Mouse (Mus musculus) kidney, embryonic 14.5 days (tissue): ENCODE measurements around the gene Dtymk. TPM values are rescaled to one million over a fixed set of nuclear protein-coding genes. Genes with fewer than 3 reads are reported as not detected.

Source experiments
- ATAC-seq: fragments of 200-750 bp; cut with Nextera tagmentation; 2 replicates; pipeline ENCODE4 v1.8.0; 2017; ENCODE audit warnings: moderate number of reproducible peaks, mild to moderate bottlenecking, moderate TSS enrichment, moderate library complexity; ENCODE audit not compliant: low FRiP score, low TSS enrichment
- H3K27ac ChIP-seq: fragments of 300-500 bp; sonication (generic); 2 replicates; pipeline ENCODE4 v1.5.1; 2014; ENCODE audit warnings: low read depth, mild to moderate bottlenecking, low read length, moderate library complexity, mixed read lengths
- H3K27me3 ChIP-seq: fragments of 300-500 bp; sonication (generic); 2 replicates; pipeline ENCODE4 v1.6.1; 2014; ENCODE audit warnings: mild to moderate bottlenecking, low read length; ENCODE audit not compliant: control insufficient read depth, insufficient read depth
- H3K36me3 ChIP-seq: fragments of 300-500 bp; sonication (generic); 2 replicates; pipeline ENCODE4 v1.6.1; 2014; ENCODE audit warnings: low read length, mixed read lengths; ENCODE audit not compliant: control insufficient read depth, insufficient read depth
- H3K4me1 ChIP-seq: fragments of 300-500 bp; sonication (generic); 2 replicates; pipeline ENCODE4 v1.6.1; 2014; ENCODE audit warnings: low read length, mixed read lengths; ENCODE audit not compliant: control insufficient read depth, insufficient read depth
- H3K4me2 ChIP-seq: fragments of 300-500 bp; sonication (generic); replicated peaks from 2 replicates; pipeline ENCODE4 v1.6.1; 2014; ENCODE audit warnings: low read depth, mild to moderate bottlenecking, low read length
- H3K4me3 ChIP-seq: fragments of 300-500 bp; sonication (generic); 2 replicates; pipeline ENCODE4 v1.5.1; 2014; ENCODE audit warnings: mild to moderate bottlenecking, low read length
- H3K9ac ChIP-seq: fragments of 300-500 bp; sonication (generic); 2 replicates; pipeline ENCODE4 v1.6.1; 2014; ENCODE audit warnings: low read depth, mild to moderate bottlenecking, low read length, moderate library complexity
- H3K9me3 ChIP-seq: fragments of 300-500 bp; sonication (generic); 2 replicates; pipeline ENCODE4 v1.6.1; 2016; ENCODE audit warnings: low read length; ENCODE audit not compliant: control insufficient read depth
- WGBS: fragments of 180-500 bp; shearing (Covaris S2); extraction: QIAGEN DNeasy Blood & Tissue Kit; methylation state at CpG from one replicate; pipeline ENCODE4 v1.1.7; 2014; 5-methylcytosine and 5-hydroxymethylcytosine counted together
- polyA plus RNA-seq: library from polyadenylated mRNA; unstranded; fragments of >200 nt; fragmentation: Nextera tagmentation; extraction: Ambion mirVana; gene quantifications from 2 replicates; pipeline ENCODE4 v1.2.1, GENCODE M21; 2014

Dtymk gene
- polyA plus RNA-seq, 1 experiment from 2014 or later = 287 TPM

DNA sequence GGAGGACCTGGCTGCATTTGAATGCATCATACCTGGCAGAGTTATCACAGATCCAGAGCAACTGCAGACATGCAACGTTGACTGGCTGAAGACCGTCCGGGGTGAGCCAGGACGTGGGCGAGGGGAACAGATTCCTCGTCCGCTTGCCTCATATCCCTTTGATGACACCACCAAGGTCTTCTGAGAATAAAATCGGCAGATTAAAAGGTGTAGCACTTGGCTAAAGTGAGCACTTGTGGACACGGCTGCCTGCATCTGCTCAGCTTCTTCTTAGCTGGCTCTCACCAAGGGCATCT lies 24.8 kb upstream of the Dtymk start:
- peaks cover 4% of the 10 kb centered on the region; the same call in 1 of the 2 replicates for H3K4me1 ChIP-seq
- H3K9ac ChIP-seq = no peak overlapping the region
- ATAC-seq = no peak
- no peak overlapping the region for H3K27ac ChIP-seq
- no peaks in the 10 kb centered on the region for H3K27me3 ChIP-seq
- no peaks in the 10 kb centered on the region for H3K9me3 ChIP-seq
- H3K4me3 ChIP-seq = no peak overlapping the region; the same call in 1 of the 2 replicates
- WGBS = 90% methylated on average over 9 of the region's 9 CpGs
- H3K36me3 ChIP-seq = peaks cover 2% of the 10 kb centered on the region; the same call in 1 of the 2 replicates
- peak overlapping the region; percentile 56; the same call in 1 of the 2 replicates for H3K4me2 ChIP-seq

DNA sequence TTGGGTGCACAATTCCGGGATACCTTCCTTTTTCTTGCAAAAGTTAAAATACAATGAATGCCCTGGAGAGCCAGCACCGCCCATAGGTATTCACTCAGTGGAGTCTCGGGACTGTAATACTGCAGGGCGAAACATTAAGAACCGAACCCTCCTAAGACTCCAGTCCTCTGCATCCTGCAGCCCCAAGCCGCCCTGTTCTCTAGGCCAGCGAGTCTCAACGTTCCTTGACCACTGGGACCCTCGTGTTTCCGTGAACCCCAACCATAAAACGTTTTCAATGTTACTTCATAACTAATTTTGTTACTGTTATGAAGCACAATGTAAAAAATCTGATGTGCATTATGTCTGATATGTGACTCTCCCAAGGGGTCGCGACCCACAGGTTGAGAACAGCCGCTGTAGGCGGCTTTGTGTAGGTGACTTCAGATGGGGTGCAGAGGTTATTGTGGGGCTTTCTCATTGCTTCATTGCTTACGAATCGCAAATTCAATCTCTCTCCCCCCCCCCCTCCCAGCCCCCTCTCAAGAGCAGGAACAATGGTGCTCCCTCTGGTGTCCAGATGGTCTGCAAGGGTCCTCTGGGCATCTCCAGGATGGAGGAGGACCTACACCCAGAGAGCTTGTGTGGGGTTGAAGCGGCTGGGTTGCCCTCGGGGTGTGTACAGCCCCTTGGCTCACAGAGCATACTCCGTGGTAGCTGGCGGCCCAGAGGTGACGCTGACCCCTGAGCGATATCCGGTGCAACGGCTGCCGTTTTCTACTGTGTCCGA lies 24.2 kb upstream of the Dtymk start:
- H3K4me3 ChIP-seq = peak overlapping the region; percentile 46
- H3K27me3 ChIP-seq = no peaks in the 10 kb centered on the region
- H3K4me1 ChIP-seq = peaks cover 4% of the 10 kb centered on the region; the same call in 1 of the 2 replicates
- 39% methylated on average over 27 of the region's 27 CpGs for WGBS
- H3K9me3 ChIP-seq = no peaks in the 10 kb centered on the region
- ATAC-seq = 0 out of 2 replicates have a peak, but pooled peaks have one; percentile 24
- H3K9ac ChIP-seq = peak overlapping the region; percentile 65; the same call in 1 of the 2 replicates
- peak overlapping the region; percentile 90; the same call in 1 of the 2 replicates for H3K27ac ChIP-seq
- peaks cover 7% of the 10 kb centered on the region for H3K36me3 ChIP-seq
- peak overlapping the region; percentile 56 for H3K4me2 ChIP-seq

DNA sequence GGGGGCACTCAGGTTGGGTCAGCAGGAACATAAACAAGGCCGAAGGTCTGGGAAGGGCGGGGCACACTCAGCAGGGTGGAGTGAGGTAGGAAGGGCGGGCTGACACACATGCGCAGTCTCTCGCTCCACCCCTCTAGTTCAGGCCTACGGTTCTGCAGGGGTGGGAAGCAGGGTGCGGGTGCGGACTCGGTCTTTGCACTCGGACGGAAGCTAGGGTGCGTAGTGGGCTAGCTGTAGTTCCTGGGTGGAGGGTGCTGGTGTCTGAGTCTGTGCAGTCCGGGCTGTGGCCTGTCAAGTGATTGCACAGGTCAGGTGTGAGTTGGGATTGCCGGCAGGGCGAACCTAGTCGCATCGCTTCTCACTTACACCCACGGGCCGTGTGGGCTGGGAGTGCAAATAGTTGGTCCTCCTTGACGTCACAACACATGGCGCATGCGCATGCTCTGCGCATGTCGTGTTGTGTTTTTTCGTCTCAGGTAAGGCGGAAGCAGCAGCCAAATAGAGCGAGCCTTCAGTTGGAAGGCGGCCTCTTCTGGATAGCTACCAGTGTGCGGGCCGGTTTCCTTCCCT lies 23.5 kb upstream of the Dtymk start:
- peak overlapping the region; percentile 56 for H3K4me2 ChIP-seq
- no peaks in the 10 kb centered on the region for H3K9me3 ChIP-seq
- H3K27me3 ChIP-seq = no peaks in the 10 kb centered on the region
- peak; percentile 97 for ATAC-seq
- H3K4me3 ChIP-seq = peak overlapping the region; percentile 46
- H3K4me1 ChIP-seq = peaks cover 4% of the 10 kb centered on the region; the same call in 1 of the 2 replicates
- WGBS = under 1% methylated on average over 30 of the region's 30 CpGs
- peak overlapping the region; percentile 90 for H3K27ac ChIP-seq
- H3K36me3 ChIP-seq = peaks cover 14% of the 10 kb centered on the region
- H3K9ac ChIP-seq = peak overlapping the region; percentile 65

DNA sequence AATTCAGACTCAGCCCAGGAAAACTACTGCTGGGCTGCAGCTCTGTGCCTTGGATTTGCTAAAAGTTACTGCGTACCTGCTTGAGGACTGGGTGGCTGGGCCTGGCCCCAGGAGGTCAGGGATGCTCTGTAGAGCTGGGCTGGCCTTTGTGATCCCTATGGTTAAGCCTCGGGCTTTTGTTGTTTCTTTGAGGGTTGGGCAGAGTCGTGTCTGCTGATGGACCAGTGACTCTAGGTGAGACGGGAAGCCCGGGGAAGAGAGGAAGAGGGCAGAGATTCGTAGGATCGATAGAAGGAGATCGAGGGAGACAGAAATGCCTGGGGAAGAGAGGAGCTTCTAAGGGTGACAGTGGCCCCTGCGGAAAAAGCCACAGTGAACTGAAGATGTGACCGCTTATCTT lies 22.9 kb upstream of the Dtymk start, which contains the start of gene D2hgdh:
TSS of gene D2hgdh (plus strand) at position 301 of the 400 bp plus-strand sequence.
- H3K27me3 ChIP-seq = no peaks in the 10 kb centered on the region
- H3K27ac ChIP-seq = peak within 1 kb of the TSS; percentile 90
- H3K36me3 ChIP-seq = peaks cover 20% of the 10 kb centered on the region
- peaks cover 4% of the 10 kb centered on the region; the same call in 1 of the 2 replicates for H3K4me1 ChIP-seq
- 4% methylated on average over 10 of the region's 10 CpGs for WGBS
- H3K4me3 ChIP-seq = peak within 1 kb of the TSS; percentile 46
- H3K9ac ChIP-seq = peak within 1 kb of the TSS; percentile 65
- H3K4me2 ChIP-seq = peak within 1 kb of the TSS; percentile 56
- H3K9me3 ChIP-seq = no peaks in the 10 kb centered on the region
- peak; percentile 14; the same call in 1 of the 2 replicates for ATAC-seq

DNA sequence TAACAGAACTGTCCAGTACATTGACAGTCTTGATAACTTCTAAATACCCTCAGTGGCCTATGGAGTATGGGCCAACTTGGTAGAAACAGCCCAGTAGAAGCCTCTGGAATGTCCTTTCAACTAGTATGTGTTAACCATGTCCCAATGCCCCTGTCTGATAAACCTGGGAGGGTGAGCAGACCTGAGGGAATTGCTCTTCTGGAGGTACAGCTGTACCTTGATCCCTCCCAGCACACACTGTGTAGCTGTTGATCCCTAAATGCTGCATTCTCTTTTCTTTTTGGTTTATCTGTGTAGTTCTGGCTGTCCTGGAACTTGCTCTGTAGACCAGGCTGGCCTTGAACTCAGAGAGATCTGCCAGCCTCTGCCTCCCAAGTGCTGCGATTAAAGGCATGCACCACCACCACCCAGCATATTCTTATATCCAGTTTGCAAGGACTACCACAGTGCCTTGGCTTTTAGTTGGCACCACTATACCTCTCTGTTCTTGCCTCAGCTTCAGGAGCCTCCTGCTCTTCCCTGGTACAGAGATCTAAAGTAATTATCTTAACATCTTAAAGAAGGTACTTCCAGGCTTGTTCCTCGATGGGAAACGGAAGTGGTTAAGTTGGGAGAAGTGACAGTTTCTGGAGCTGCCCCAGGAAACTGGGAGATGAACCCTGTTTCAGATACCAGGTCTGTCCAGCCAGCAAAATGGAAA lies 22.2 kb upstream of the Dtymk start:
- Histone ChIP-seq H3K4me1 (peaks cover 4% of the 10 kb centered on the region; the same call in 1 of the 2 replicates), H3K36me3 (peaks cover 26% of the 10 kb centered on the region), H3K4me3 (no peak overlapping the region), H3K27me3 (no peaks in the 10 kb centered on the region), H3K9me3 (no peaks in the 10 kb centered on the region), H3K9ac (no peak overlapping the region), H3K27ac (peak overlapping the region; percentile 90; the same call in 1 of the 2 replicates), H3K4me2 (no peak overlapping the region)
- WGBS = 75% methylated on average over 3 of the region's 3 CpGs
- ATAC-seq = no peak

DNA sequence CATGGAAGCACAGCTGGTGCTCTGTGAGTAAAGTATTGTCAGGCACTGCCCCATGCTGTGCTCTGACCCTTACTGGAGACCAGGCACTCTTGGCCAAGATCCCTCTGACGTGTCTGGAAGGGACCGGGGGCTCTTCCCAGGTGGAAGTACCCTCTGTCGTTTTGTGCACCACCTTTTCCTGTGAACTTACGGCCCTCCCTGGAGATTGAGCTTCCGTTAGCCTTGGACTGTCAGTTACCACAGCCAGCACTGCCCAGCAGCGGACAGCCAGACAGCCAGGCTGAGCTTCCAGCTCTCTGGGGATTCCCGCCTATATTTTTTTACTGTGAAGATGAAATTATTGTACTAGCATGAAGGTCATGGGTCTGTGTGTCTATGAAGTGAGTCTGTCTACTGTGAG lies 17.0 kb upstream of the Dtymk start:
- Histone ChIP-seq H3K4me2 (no peak overlapping the region), H3K4me3 (no peak overlapping the region), H3K4me1 (no peaks in the 10 kb centered on the region), H3K9me3 (no peaks in the 10 kb centered on the region), H3K27me3 (no peaks in the 10 kb centered on the region), H3K27ac (no peak overlapping the region), H3K36me3 (peaks cover 79% of the 10 kb centered on the region), H3K9ac (no peak overlapping the region)
- no peak for ATAC-seq
- 87% methylated on average over 7 of the region's 7 CpGs for WGBS

DNA sequence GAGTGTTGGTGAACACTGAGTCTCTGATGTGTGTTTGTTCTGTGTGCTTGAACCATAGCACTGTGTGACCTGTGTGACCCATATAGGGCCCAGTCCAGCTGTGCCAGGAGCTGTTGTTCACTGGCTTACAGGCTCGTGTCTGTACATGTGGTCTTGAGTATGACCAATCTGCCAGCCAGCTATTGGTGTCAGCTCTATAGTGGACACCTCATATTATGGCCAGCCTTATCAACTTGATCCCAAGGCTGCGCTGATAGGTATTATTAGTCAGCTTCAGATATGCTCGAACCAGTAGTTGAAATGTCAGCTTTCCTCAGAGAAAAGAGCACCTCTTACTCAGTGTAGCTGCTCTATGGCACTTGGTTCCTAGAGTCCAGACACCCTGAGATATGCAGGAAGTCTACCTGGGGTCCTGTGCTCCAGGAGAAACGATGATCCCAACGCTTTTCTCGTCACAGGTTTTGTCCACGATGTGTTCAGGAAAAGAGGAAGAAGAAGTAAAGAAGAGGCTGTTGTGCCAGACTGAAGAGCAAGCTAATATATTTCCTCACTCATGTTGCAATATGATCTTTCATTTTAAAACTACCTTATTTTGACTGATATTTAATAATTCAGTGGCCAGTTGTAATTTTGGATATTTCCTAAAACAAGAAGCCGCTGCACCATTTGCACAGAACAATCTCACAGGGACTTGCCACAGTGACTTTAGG lies 16.2 kb upstream of the Dtymk start:
- no peak overlapping the region for H3K4me2 ChIP-seq
- no peaks in the 10 kb centered on the region for H3K9me3 ChIP-seq
- ATAC-seq = no peak
- H3K27ac ChIP-seq = no peak overlapping the region
- no peak overlapping the region for H3K9ac ChIP-seq
- WGBS = 94% methylated on average over 8 of the region's 8 CpGs
- no peaks in the 10 kb centered on the region for H3K4me1 ChIP-seq
- no peaks in the 10 kb centered on the region for H3K27me3 ChIP-seq
- peaks cover 86% of the 10 kb centered on the region for H3K36me3 ChIP-seq
- no peak overlapping the region for H3K4me3 ChIP-seq

DNA sequence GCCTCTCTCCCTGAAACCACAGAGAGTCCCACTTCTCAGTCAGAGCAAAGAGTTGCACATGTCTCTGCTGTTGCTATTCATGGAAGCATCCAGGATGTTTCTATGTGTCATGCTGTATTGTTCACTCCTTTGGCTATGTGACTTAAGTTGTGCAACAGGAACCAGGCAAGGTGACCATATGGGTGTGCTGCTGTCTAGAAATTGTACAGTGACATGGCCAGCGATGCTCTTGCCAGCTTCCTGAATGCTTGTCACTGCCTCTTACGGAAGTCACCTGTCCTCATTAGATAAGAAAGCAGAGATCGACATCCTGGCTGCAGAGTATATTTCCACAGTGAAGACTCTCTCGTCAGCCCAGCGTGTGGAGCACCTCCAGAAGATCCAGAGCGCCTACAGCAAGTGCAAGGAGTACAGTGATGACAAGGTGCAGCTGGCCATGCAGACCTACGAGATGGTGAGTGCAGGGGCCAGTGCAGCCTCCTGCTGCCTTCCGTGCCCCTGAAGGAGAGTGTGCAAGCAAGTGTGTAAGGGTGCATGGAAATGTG lies 9.8 kb upstream of the Dtymk start:
- H3K27ac ChIP-seq = no peak overlapping the region
- H3K4me3 ChIP-seq = no peak overlapping the region
- ATAC-seq = no peak
- no peaks in the 10 kb centered on the region for H3K9me3 ChIP-seq
- peaks cover 90% of the 10 kb centered on the region for H3K36me3 ChIP-seq
- H3K4me2 ChIP-seq = no peak overlapping the region
- 83% methylated on average over 8 of the region's 8 CpGs for WGBS
- no peaks in the 10 kb centered on the region for H3K27me3 ChIP-seq
- no peaks in the 10 kb centered on the region for H3K4me1 ChIP-seq
- no peak overlapping the region for H3K9ac ChIP-seq
